Mouse (Mus musculus) embryonic fibroblast, embryonic 13.5 days (primary cell): ENCODE measurements around the gene Dnajc22. TPM values are rescaled to one million over a fixed set of nuclear protein-coding genes. Genes with fewer than 3 reads are reported as not detected.

Experiments
- H3K27ac ChIP-seq: 2 replicates; pipeline ENCODE4 v1.5.1; 2012; ENCODE audit warnings: low read length, control low read depth, inconsistent platforms; ENCODE audit not compliant: insufficient read depth
- H3K4me1 ChIP-seq: 2 replicates; pipeline ENCODE4 v1.6.1; 2011; ENCODE audit warnings: low read length; ENCODE audit not compliant: control insufficient read depth, insufficient read depth
- H3K4me3 ChIP-seq: 2 replicates; pipeline ENCODE4 v1.5.1; 2011; ENCODE audit warnings: mild to moderate bottlenecking, control low read depth, low read length; ENCODE audit not compliant: insufficient read depth
- CTCF ChIP-seq: IDR thresholded peaks from 2 replicates; pipeline ENCODE4 v1.5.1; 2011; ENCODE audit warnings: mild to moderate bottlenecking, control low read depth, low read length, moderate library complexity, borderline replicate concordance; ENCODE audit not compliant: insufficient read depth
- POLR2A ChIP-seq: IDR thresholded peaks from 2 replicates; pipeline ENCODE4 v1.6.1; 2011; ENCODE audit warnings: low read depth, mild to moderate bottlenecking, control low read depth, low read length, moderate library complexity
- polyA plus RNA-seq: library from polyadenylated mRNA; stranded (reverse); fragments of >200 nt; gene quantifications from 2 replicates; pipeline ENCODE4 v1.2.4, GENCODE M21; 2011; ENCODE audit warnings: low read depth; ENCODE audit not compliant: missing spikeins, insufficient read length

The Dnajc22 gene
- polyA plus RNA-seq, 1 experiment: not detected

- TF ChIP-seq CTCF (no peak), POLR2A (no peak)
- Histone ChIP-seq H3K27ac (no peak overlapping the region), H3K4me3 (no peak overlapping the region), H3K4me1 (no peaks in the 10 kb centered on the region)
These were observed 7.0 kb upstream of the Dnajc22 start for GRCm38 (mm10) chr15:99085997-99086396.

GRCm38 (mm10) chr15:99087253-99088075, 5.5 kb upstream of the Dnajc22 start, which contains the start of gene C1ql4:
Gene C1ql4 (minus strand): TSS chr15:99087817.
- Histone ChIP-seq H3K27ac (no peak within 1 kb of the TSS), H3K4me1 (no peaks in the 10 kb centered on the region), H3K4me3 (no peak within 1 kb of the TSS)
- TF ChIP-seq CTCF: no peak
- no peak for TF ChIP-seq POLR2A

GRCm38 (mm10) chr15:99088292-99088691, 4.7 kb upstream of the Dnajc22 start:
- Histone ChIP-seq H3K4me1 (no peaks in the 10 kb centered on the region), H3K4me3 (no peak overlapping the region), H3K27ac (no peak overlapping the region)
- peak; percentile 48 for TF ChIP-seq CTCF
- no peak for TF ChIP-seq POLR2A

- TF ChIP-seq POLR2A: no peak
- no peak for TF ChIP-seq CTCF
- no peak overlapping the region for H3K27ac ChIP-seq
- H3K4me3 ChIP-seq: no peak overlapping the region
- no peaks in the 10 kb centered on the region for H3K4me1 ChIP-seq
These were observed 3.9 kb upstream of the Dnajc22 start for GRCm38 (mm10) chr15:99089069-99089468.

- TF ChIP-seq POLR2A (no peak), CTCF (no peak)
- Histone ChIP-seq H3K4me1 (no peaks in the 10 kb centered on the region), H3K4me3 (peak overlapping the region; percentile 14; the same call in 1 of the 2 replicates), H3K27ac (no peak overlapping the region)
These were observed 605 bp downstream of the Dnajc22 start for GRCm38 (mm10) chr15:99093291-99094258.

GRCm38 (mm10) chr15:99094631-99095270, 1.8 kb downstream of the Dnajc22 start:
- H3K4me3 ChIP-seq: no peak overlapping the region
- no peak for TF ChIP-seq CTCF
- TF ChIP-seq POLR2A: no peak
- no peak overlapping the region for H3K27ac ChIP-seq
- H3K4me1 ChIP-seq: no peaks in the 10 kb centered on the region

- Histone ChIP-seq H3K4me3 (no peak overlapping the region), H3K4me1 (no peaks in the 10 kb centered on the region), H3K27ac (no peak overlapping the region)
- TF ChIP-seq CTCF (no peak), POLR2A (no peak)
These were observed 2.4 kb downstream of the Dnajc22 start for GRCm38 (mm10) chr15:99095356-99095755.

GRCm38 (mm10) chr15:99096061-99096793, 3.3 kb downstream of the Dnajc22 start:
- no peak overlapping the region for H3K4me3 ChIP-seq
- H3K27ac ChIP-seq: no peak overlapping the region
- TF ChIP-seq CTCF (no peak), POLR2A (no peak)
- no peaks in the 10 kb centered on the region for H3K4me1 ChIP-seq

- no peak for TF ChIP-seq POLR2A
- no peak for TF ChIP-seq CTCF
- Histone ChIP-seq H3K4me3 (no peak overlapping the region), H3K27ac (no peak overlapping the region), H3K4me1 (no peaks in the 10 kb centered on the region)
These were observed 4.0 kb downstream of the Dnajc22 start for GRCm38 (mm10) chr15:99096831-99097500.
